Mouse (Mus musculus) hindlimb bud, embryonic 11.5 days (tissue): ENCODE data around the gene Foxk1.

ENCODE experiments used
- DNase-seq: peaks from one replicate; pipeline ENCODE4 v3.0.0-alpha.2; 2012; ENCODE audit warnings: low read depth, low spot score; ENCODE audit errors: extremely low spot score

The Foxk1 gene

DNA sequence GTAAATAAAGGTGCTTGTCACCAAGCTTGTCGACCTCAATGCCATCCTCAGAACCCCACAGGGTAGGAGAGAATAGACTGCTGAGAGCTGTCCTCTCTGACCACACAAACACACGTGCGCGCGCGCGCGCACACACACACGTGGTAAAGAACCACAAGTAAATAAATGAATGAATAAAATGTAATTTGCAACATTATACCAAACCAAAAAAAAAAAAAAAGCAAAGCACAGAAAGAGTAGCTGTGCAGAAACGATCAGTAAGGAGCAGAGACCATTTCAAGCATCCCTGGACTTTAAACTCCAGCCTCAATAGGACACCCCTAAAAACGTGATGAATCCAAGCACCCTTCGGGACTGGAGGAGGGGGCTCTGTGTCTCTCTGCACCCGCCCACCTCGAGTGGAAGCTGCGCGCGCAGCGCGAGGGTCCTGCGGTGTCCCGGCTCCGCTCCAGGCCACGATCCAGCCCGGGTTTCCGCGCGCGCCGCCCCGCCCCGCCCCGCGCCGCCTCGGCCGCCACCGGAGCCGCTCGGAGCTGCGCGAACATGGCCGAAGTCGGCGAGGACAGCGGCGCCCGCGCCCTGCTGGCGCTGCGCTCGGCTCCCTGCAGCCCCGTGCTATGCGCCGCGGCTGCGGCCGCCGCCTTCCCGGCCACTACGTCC, at the start of gene Foxk1:
Foxk1 (plus strand) TSS at position 517 of the 660 bp plus-strand sequence.
- DNase-seq = peak; percentile 72

DNA sequence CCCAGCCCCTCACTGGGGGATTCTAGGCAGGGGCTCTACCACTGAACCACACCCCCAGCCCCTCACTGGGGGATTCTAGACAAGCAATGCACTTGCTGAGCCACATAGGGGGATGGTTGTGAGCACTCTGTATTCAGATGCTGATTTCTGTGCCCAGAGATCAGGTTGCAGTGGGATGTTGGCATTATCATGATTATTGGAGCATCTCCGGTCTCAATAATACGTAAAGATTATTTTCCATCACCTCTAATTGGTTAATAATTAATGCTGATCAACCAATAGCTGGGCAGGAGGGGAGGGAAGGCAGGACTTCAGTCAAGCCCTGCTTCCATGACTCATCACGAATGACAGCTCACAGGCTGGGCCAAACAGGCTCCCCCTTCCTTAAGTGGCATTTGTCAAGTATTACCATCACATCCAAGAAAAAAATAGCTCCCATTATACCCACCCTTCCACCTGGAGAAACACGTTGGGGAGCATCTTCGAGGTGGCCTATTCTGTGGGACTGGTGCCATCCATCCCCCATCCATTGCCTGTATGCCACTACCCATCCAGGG, 48.9 kb upstream of the Foxk1 start:
- no peak for DNase-seq

DNA sequence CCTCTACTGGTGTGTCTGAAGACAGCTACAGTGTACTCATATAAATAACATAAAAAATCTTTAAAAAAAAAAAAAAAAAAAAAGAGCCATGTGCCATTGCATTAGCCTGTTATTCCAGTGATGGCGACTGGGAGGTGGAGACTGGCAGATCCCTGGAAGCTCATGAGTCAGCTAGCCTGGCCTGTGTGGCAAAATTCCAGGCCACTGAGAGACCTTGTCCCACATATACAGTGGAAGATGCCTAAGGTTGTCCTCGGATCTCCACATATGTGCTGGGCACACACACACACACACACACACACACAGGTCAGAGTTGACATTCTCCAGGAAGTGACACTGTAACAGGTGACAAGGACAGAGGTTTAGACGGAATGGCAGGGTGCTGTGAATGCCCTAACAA, 46.2 kb upstream of the Foxk1 start:
- DNase-seq = no peak

DNA sequence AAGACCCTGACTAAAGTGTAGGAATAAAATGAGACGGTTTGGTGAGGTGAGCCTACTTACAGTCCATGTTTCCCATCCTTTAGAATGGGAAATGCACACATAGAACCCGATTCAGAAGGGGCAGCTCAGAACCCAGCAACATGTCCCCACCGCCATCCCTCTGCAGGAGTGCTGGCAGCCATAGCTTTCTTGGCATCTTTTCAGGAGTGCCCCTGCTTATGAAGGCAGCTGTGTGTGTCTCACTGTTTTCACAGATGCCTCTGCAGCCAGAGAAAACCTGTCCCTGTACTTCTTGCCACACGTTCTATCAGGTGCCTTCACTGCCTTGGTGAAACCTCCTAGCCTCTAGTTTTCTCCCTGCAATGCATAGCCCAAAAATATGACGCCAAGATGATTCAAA, 40.1 kb upstream of the Foxk1 start:
- no peak for DNase-seq

DNA sequence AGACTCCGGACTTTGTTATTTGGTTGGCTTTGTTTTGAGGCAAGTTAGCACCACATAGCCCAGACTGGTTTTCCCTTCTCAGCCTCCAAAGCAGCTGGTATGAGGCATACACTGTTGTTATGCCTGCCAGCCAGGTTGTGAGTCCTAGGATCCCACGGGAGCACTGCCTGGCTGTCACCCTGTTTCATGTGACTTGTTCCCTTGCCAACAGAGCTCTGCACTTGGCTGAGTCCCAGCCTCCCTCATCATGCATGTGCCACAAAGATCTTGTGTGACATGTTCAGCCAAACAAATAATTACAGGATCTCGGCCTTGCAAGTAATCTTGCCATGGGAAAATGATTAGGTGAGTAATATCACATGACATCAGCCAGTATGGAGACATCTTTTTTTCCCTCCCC, 38.4 kb upstream of the Foxk1 start:
- DNase-seq = no peak

DNA sequence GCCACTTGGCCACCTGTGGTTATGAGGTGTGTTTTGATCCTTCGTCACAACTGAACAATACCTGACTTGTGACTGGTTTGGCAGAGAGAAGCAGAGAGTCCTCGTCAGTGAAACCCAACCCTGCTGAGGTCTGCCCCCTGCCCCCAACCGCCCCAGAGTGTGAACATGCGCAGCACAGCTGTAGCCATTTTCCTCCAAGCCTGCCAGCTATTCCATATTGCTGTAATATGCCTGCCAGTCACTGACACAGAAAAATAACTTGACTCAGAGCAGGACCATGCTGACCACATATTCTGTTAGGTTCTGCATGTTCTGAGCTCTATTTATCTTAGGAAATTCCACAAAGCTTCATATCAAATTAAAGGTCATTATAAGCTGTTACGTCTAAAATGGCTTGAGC, 37.2 kb upstream of the Foxk1 start:
- DNase-seq = no peak

DNA sequence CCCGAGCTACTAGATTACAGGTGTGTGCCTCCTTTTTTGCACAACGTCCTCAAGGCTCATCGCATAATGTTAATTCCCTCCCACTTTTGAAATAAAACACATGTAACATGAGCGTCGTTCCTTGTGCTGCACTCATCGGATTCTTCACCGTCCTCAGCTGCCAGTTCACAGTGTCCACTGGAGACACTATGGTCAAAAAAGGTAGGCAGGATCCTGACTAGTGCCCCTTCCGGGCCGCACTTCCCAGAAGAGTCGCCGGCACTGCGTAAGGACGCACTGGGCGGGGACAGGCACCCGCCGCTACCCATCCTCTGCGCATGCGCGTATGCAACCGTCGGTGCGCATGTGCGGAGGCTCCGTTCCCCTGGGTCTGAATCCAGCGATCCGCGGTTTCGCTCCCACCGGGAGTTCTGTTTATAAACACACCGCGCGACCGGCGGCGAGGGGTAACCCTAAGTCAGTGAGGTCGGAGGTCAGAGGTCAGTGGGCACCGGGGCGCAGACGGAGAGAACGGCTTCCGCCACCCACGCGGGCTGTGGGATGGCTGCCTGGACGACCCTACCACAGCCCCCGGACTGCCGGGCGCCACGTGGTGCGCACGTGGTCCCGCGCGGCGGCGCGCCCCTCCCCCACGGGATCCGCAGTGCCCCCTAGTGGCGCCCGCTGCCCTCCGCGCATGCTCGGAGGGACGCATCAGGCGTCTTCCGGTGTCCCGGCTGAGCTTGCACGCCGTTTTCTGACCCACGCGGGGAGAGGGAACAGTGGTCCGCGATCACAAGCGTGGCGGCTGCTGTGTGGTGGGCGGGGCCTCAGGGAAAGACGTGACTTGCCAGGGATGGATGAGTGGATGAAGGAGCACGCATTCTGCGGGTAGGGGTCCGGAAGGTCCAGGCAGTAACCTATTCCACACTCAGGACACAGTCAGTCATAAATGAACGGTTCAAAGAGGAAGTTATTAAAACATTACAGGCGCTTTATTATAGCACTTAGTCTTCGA, 33.9 kb upstream of the Foxk1 start:
- peak; percentile 92 for DNase-seq

DNA sequence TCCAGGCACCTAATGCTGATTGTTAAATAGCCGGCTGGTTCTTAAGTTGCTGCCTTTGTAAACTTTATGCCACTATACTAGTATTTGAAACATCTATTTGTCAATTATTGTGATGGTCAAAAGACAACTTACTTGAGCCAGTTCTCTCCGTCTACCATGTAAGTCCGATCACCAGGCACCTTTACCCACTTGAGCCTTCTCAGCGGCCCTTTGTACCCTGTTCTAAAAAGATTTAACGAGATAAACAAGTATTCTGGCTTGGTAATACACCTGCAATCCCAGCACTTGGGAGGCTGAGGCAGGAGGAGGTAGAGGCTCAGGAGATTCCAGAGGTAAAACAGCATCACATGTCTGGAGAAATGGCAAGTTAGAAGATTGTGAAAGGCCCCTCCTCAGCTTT, 33.2 kb upstream of the Foxk1 start:
- DNase-seq = no peak

DNA sequence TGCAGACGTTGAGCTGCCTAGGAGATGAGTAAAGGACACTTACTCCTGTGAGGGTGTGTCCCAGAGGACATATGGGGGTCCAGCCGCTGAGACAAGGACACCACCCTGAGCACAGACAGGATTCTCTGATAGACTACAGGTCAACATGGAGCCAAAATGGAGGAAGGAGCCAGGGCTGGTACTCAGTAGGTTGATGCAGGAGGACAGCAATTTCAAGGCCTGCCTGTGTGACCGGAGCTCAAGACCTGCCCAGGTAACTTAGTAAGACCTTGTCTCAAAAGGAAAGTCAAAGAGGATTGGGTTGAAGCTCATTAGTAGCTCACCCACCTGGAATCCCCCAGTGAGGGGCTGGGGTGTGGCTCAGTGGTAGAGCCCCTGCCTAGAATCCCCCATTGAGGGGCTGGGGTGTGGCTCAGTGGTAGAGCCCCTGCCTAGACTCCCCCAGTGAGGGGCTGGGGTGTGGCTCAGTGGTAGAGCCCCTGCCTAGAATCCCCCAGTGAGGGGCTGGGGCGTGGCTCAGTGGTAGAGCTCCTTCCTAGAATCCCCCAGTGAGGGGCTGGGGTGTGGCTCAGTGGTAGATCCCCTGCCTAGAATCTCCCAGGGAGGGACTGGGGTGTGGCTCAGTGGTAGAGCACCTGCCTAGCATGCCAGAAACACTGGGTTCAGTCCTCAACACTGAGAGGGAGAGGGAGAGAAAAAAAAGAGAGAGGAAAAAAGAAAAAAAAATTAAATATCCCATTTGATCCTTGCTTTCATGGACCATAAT, 30.7 kb upstream of the Foxk1 start:
- DNase-seq = no peak

DNA sequence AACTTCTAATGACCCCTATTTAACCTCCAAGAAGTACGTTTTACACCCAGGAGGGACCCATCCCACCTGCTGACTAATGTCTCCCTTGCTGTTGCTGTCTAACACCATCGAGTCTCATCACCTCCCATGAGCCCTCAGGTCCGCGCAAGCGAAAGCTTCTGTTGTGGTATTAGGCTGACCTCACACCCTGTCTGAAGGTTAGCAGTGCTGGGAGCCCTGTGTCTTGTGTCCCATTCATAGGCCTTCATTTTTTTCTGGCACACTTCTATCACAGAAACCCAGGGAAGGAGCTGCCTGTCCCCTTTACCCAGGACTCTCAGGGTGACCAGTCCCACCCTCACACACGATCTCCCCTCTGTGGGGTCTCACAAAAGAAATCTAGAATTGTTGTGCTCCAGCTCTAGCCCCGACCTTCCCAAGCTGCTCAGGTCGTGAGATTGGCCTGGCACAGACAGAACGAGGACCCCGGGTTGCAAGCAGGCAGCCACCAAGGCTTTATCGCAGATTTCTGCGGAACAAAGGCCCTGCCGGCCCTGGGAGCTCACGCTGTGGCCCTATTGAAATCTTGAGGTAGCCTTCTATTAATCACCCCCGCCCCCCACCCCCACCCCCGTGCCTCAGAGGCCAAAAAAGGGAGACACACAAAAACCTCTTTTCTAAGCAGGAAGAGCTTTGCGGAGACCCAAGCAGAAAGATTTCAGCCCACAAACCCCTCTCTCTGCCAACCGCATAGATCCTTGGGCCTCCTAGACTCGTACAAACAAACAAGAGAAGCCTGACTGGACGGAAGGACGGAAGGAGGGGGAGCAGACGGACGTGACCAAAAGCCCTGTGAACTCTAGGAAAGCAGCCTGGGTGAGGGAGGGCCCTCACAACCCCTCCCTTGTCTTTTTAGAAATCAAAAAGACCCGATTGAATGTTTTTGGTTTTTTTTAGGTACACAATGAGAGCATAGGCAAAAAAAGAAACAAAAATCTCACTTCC, 29.8 kb upstream of the Foxk1 start:
- DNase-seq = no peak

DNA sequence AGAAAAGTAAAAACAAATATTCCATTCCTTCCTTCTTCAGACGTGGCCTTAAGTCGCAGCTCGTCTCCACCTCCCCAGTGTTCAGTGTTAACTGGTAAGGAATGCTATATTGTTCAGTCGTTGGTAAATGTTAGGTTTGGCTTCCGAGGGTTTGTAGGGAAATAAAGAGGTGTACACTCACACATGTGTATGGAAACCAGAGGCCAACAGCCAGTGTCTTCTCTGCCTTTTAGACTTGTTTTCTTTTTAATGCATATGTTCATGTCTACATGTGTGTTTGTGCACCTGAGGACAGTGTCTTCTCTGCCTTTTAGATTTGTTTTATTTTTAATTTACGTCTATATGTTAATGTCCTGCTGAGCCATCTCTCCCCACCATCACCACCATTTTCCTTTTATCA, 29.1 kb upstream of the Foxk1 start:
- DNase-seq = no peak

DNA sequence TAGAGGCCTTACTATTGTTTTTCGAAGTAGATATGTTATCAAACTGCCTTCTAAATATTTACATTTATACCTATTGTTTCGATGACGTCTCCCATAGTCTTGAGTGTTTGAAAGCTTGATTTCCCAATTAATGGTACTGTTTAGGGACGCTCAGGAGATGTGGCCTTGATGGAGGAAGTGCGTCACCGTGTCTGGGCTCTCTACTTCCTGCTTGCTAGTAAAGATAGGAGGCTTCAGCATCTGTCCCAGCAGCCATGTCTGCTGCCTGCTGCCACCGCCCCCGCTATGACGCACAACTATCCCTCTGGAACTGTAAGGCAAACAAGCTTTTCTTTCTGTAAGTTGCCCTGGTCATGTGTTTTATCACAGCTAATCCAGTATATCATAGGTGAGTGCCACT, 27.0 kb upstream of the Foxk1 start:
- no peak for DNase-seq

DNA sequence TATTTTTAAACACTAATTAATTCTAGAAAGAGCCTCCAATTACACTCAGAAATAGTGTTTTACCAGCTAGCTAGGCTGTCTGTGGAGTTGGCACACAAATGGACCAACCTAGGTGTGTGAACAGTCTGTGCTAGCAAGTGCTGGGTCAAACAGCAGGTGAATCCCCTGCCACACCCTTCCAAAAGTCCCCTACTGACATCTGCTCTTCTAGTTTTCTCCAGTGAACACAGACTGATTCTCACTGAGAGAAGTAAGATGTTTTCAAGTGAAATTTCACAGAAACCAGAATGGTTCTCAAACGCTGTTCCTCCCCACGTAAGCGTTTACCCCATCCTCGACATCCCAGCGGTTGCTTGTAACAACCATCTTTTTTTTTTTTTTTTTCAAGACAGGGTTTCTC, 25.7 kb upstream of the Foxk1 start:
- no peak for DNase-seq

DNA sequence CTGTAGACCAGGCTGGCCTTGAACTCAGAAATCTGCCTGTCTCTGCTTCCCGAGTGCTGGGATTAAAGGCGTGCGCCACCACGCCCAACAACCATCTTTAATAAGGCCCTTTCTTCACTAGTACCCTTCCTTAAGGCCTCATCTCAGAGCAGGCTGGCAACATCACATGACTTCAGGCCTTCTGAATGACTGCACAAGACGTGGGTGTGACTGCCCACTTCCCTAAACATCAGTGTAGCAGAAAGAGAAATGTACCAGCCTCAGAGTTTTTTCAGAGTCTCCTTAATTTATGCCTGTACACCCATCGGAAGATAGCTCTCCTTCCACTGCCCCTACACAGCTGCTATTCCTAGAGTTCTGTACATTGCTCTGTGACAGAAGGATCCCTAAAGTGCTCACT, 25.2 kb upstream of the Foxk1 start:
- no peak for DNase-seq

DNA sequence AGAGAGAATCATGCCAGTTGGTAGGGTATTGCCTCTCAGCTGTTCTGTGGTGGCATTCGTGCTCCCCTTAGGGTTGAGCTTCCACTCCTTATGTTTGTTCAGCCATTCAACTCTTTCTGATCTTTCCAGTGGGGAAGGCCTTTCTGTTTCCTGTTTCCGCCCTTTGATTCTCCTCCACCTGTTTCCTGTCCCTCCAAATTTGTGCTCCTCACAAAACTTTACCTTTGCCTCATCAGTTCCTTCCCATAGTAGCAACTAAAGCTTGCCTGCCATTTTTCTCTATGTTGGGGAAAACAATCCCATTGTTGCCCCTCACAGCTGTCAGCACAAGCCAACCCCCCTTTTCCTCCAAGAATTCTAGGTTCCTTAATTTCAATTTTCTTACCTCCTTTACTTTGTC, 23.2 kb upstream of the Foxk1 start:
- DNase-seq = no peak

DNA sequence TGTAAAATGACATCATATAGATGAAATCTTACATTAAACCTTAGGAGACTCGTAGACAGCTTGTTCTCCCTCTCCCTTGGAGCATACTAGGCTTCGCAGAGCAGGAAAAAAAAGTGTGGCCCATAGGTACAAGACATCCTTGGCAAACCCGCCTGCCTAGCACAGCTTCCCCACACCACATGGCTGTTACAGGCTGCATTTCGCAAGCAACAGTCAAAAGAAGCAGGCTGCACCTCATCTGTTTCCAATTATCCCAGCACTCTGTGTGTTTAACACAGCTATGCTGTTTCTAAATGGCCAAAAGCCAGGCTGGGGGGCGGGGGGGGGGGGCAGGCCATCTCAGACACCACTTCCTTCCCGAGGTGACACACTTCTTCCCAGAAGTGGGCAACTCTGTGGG, 20.8 kb upstream of the Foxk1 start:
- DNase-seq = peak; percentile 60

DNA sequence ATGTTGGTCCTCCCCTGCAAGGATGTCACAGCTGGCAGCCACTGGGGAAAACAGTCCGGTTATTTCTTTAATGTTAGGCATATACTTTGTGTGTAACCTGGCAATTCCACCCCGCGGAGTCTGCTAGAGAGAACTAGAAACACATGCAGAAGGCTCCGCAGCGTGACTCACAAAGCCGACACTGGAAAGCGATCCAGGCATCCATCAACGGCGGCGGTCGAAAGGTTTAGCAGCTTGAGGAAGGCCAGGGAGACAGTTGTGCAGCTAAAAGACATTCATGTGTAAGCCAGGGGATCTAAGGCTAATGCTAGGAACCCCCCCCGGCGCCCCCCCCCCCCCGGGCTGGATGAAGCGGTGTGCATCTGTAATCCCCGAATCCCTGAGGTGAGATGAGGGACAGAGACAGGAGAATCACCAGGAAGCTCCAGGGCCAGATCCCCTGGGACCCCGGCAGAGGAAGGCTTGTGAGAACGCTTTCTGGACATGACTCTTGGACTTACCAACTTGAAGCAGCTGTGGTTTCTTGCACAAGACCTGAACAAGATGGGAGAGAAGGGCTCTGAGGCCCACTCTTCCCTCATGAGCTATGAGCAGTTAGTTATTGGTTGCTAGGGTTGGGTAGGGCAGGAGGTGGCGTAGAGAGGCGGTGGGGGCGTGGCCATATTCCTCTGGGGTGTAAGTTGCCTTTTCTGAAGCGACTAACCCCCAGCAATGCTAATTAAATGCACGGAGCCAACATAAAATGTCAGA, 16.2 kb upstream of the Foxk1 start:
- no peak for DNase-seq

DNA sequence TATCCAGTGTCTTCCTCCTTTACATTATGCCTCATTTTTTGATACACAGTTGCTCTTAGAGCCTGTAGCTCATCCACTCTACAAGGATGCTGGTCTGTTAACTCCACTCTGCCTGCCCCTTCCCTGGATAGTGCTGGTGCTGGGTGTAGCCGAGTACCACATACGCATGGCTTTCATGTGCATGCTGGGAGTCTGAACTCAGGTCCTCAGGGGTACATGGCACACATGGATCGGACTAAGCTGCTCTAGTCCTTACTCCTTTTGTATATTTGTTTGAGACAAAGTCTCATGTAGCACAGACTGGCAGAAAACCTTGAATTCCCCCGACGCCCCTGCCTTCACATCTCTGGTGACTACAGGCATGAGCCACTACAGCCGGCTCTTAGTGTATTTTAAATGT, 15.0 kb upstream of the Foxk1 start:
- DNase-seq = no peak
